Mouse (Mus musculus) lung, postnatal 0 days (tissue): ENCODE results near the gene Zfp786. TPM values are rescaled to one million over a fixed set of nuclear protein-coding genes. Genes with fewer than 3 reads are reported as not detected.

Experiments
- ATAC-seq: fragments of 200-750 bp; cut with Nextera tagmentation; 2 replicates; pipeline ENCODE4 v1.8.0; 2017; ENCODE audit warnings: moderate library complexity
- DNase-seq: peaks from one replicate; pipeline ENCODE4 v3.0.0-alpha.2; 2016; ENCODE audit warnings: low spot score
- H3K27ac ChIP-seq: fragments of 300-500 bp; sonication (generic); 2 replicates; pipeline ENCODE4 v1.5.1; 2014; ENCODE audit warnings: antibody characterized with exemption, mild to moderate bottlenecking, low read length, mixed read lengths
- H3K27me3 ChIP-seq: fragments of 300-500 bp; sonication (generic); replicated peaks from 2 replicates; pipeline ENCODE4 v1.6.1; 2014; ENCODE audit warnings: low read length, mixed read lengths; ENCODE audit not compliant: insufficient read depth
- H3K36me3 ChIP-seq: fragments of 300-500 bp; sonication (generic); 2 replicates; pipeline ENCODE4 v1.6.1; 2014; ENCODE audit warnings: low read length, mixed read lengths; ENCODE audit not compliant: insufficient read depth
- H3K4me1 ChIP-seq: fragments of 300-500 bp; sonication (generic); 2 replicates; pipeline ENCODE4 v1.6.1; 2014; ENCODE audit warnings: antibody characterized with exemption, low read depth, low read length, mixed read lengths; ENCODE audit not compliant: insufficient read depth
- H3K4me2 ChIP-seq: fragments of 300-500 bp; sonication (generic); replicated peaks from 2 replicates; pipeline ENCODE4 v1.6.1; 2014; ENCODE audit warnings: low read depth, mild to moderate bottlenecking, low read length, moderate library complexity, mixed read lengths
- H3K4me3 ChIP-seq: fragments of 300-500 bp; sonication (generic); 2 replicates; pipeline ENCODE4 v1.5.1; 2014; ENCODE audit warnings: low read depth, low read length
- H3K9ac ChIP-seq: fragments of 300-500 bp; sonication (generic); replicated peaks from 2 replicates; pipeline ENCODE4 v1.6.1; 2014; ENCODE audit warnings: low read depth, mild to moderate bottlenecking
- H3K9me3 ChIP-seq: fragments of 300-500 bp; sonication (generic); 2 replicates; pipeline ENCODE4 v1.6.1; 2016; ENCODE audit warnings: low read length, mixed read lengths
- CTCF ChIP-seq: IDR thresholded peaks from 2 replicates; pipeline ENCODE4 v1.5.1; 2016; ENCODE audit warnings: antibody characterized with exemption, mild to moderate bottlenecking
- EP300 ChIP-seq: IDR thresholded peaks from 2 replicates; pipeline ENCODE4 v1.6.1; 2016; ENCODE audit warnings: antibody characterized with exemption, mild to moderate bottlenecking, control low read depth
- WGBS: fragments of 180-500 bp; shearing (Covaris S2); extraction: QIAGEN DNeasy Blood & Tissue Kit; methylation state at CpG from one replicate; pipeline ENCODE4 v1.1.7; 2014; 5-methylcytosine and 5-hydroxymethylcytosine counted together
- polyA plus RNA-seq: library from polyadenylated mRNA; unstranded; fragments of >200 nt; fragmentation: Nextera tagmentation; extraction: Ambion mirVana; gene quantifications from 2 replicates; pipeline ENCODE4 v1.2.1, GENCODE M21; 2015

Zfp786 gene
- polyA plus RNA-seq, 1 experiment from 2014 or later: 0.98 TPM

DNA sequence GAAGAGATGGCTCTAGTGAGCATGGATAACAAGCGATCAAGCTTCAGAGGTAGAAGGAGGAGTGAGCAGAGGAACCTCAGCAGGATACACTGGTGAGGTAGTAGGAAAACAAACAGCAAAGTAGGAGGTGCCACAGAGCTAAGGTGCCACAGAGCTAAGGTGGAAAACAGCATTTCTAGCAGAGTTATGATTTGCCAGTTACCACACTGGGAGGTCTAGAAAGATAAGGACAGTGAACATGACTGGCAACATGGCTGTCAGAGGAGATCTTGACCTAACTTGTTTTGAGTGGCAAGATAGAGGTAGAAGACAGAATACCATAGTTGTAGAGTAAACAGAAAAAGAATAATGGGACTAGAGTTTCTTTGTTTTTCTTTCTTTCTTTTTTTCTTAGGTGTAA, 11.7 kb upstream of the Zfp786 start:
- Histone ChIP-seq H3K4me2 (no peak overlapping the region), H3K4me1 (no peaks in the 10 kb centered on the region; the same call in 1 of the 2 replicates), H3K27me3 (no peaks in the 10 kb centered on the region), H3K9me3 (no peaks in the 10 kb centered on the region), H3K27ac (no peak overlapping the region), H3K36me3 (no peaks in the 10 kb centered on the region), H3K9ac (no peak overlapping the region), H3K4me3 (no peak overlapping the region)
- DNase-seq (no peak), ATAC-seq (no peak)
- no peak for TF ChIP-seq EP300
- TF ChIP-seq CTCF: no peak
- 96% methylated on average over 1 of the region's 1 CpGs for WGBS

DNA sequence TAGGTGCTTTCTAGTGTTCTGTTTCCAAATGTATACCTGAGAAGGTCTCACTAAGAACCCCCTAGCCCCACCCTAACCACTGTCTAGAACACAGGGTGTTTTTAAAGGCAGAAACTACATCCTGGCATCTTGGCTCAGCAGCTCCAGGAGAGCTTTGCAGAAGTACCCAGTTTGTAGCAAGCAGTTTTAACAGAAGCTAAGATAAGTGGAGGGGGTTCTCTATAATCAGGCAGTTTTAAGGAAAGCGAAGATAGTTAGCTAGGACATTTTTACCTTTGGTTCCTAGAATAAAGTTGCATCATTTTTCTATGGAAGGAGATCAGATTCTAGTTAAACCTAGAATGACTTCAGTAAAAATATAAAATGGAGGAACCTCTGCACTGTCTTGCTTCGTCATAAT, 11.2 kb upstream of the Zfp786 start:
- H3K4me1 ChIP-seq: no peaks in the 10 kb centered on the region; the same call in 1 of the 2 replicates
- WGBS: 92% methylated on average over 2 of the region's 2 CpGs
- no peak for ATAC-seq
- no peak overlapping the region for H3K27ac ChIP-seq
- H3K4me2 ChIP-seq: no peak overlapping the region
- no peak overlapping the region for H3K4me3 ChIP-seq
- DNase-seq: no peak
- H3K36me3 ChIP-seq: no peaks in the 10 kb centered on the region
- no peaks in the 10 kb centered on the region for H3K9me3 ChIP-seq
- no peak for TF ChIP-seq CTCF
- TF ChIP-seq EP300: no peak
- no peak overlapping the region for H3K9ac ChIP-seq
- H3K27me3 ChIP-seq: no peaks in the 10 kb centered on the region

DNA sequence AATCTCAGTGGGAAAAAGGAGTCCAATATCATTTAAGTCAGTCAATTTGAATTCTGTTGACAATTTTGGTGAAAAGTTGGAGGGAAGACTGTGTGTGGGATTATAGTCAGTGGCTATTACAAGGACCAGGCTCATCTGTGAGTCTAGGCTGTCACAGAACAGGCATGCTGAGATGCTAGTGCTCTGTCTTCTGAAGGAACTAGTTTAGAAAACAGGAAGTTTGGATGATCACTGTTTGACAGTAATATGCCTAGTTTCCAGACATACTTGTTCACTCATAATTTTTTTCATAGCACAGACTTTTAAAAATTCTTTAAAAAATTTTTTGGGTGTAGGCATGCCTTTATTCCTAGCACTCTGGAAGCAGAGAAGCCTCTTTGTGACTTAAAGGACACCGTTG, 10.4 kb upstream of the Zfp786 start:
- no peaks in the 10 kb centered on the region for H3K36me3 ChIP-seq
- H3K9me3 ChIP-seq: no peaks in the 10 kb centered on the region
- ATAC-seq (no peak), DNase-seq (no peak)
- H3K4me2 ChIP-seq: no peak overlapping the region
- H3K4me1 ChIP-seq: no peaks in the 10 kb centered on the region; the same call in 1 of the 2 replicates
- H3K27ac ChIP-seq: no peak overlapping the region
- WGBS: 100% methylated on average over 1 of the region's 1 CpGs
- H3K4me3 ChIP-seq: no peak overlapping the region
- no peaks in the 10 kb centered on the region for H3K27me3 ChIP-seq
- H3K9ac ChIP-seq: no peak overlapping the region
- TF ChIP-seq CTCF: no peak
- no peak for TF ChIP-seq EP300

DNA sequence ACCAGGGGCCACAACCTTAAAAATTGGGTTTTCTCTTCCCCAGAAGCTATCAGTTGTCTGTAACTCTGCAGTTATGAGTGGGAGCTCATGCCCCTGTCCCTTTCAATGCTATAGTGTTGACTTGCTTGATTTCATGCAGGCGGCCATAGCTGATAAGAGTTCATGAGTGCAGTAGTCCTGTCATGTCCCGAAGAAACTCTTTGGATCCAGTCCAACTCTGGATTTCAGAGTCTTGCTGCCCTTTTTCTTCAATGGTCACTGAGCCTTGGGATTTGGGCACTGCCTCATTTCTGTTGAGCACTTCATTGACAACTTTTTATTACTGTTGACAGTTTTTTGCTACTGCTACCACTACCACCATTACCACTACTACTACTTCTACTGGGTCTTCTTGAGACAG, 7.0 kb upstream of the Zfp786 start:
- H3K9me3 ChIP-seq: no peaks in the 10 kb centered on the region
- no peak for TF ChIP-seq CTCF
- TF ChIP-seq EP300: no peak
- no peak overlapping the region for H3K9ac ChIP-seq
- no peak overlapping the region for H3K4me3 ChIP-seq
- no peaks in the 10 kb centered on the region; the same call in 1 of the 2 replicates for H3K4me1 ChIP-seq
- H3K27ac ChIP-seq: no peak overlapping the region
- 36% methylated on average over 2 of the region's 2 CpGs for WGBS
- H3K27me3 ChIP-seq: no peaks in the 10 kb centered on the region
- H3K4me2 ChIP-seq: no peak overlapping the region
- no peak for ATAC-seq
- no peak for DNase-seq
- no peaks in the 10 kb centered on the region for H3K36me3 ChIP-seq

DNA sequence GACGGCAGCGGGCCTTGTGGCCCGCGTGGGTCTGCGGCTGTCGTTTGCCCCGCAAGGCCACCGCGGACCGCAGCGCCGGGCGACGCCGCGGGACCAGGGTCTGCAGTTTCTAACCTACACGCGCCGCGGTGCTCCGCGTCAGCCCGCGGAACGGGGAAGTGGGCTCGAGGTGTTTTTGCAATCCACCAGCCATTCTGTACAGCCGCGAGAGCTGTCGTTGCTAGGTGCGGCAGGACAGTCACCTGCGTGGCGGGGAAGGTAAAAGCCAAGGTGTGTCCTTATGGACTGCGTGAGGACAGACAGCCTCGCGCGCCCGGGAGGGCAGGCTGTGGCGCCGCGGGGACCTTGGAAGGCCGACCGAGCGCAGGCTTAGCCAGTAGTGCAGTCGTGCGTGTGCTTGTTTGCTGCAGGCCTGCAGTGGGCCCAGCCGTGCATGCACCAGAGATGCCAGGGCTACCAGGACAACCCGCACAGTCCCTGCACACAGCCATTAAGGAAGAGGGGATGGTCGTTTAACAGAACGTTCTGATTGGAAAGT, 5.4 kb upstream of the Zfp786 start:
- H3K36me3 ChIP-seq: no peaks in the 10 kb centered on the region
- DNase-seq (peak; percentile 62), ATAC-seq (peak; percentile 49)
- under 1% methylated on average over 49 of the region's 49 CpGs for WGBS
- peak overlapping the region; percentile 96 for H3K27ac ChIP-seq
- no peak for TF ChIP-seq CTCF
- TF ChIP-seq EP300: no peak
- peak overlapping the region; percentile 94 for H3K4me3 ChIP-seq
- no peaks in the 10 kb centered on the region for H3K9me3 ChIP-seq
- peak overlapping the region; percentile 89 for H3K9ac ChIP-seq
- peak overlapping the region; percentile 62 for H3K4me2 ChIP-seq
- no peaks in the 10 kb centered on the region for H3K27me3 ChIP-seq
- H3K4me1 ChIP-seq: no peaks in the 10 kb centered on the region; the same call in 1 of the 2 replicates

DNA sequence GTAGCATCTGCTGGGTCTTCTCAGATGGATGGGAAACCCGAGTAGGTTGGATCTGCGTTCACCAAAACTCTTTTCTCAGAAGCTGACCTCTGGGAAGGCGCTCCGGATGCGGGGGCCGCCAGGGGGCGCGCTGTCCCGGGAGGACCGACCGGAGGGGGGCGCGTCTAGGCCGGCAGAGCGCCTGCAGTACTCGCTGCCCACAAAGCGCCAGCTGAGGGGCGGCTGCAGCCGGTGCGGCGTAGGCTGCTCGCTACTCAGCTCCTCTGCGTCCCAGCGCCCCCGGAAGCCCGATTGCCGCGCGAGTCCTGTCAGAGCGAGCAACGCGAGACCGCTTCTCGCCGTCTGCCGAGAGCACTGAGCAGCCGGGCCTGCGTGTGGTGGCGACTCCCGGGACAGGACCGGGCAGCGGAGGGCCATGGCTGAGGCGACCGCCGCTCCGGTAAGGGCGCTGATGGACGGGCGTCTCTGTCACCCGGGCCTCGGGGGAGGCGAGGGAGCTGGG, 4.9 kb upstream of the Zfp786 start, which contains the start of gene Zfp398:
Gene Zfp398, plus strand, starts transcription at position 180 of the 502 bp plus-strand sequence.
- Histone ChIP-seq H3K9ac (peak within 1 kb of the TSS; percentile 89), H3K4me3 (peak within 1 kb of the TSS; percentile 94), H3K4me1 (no peaks in the 10 kb centered on the region; the same call in 1 of the 2 replicates), H3K27me3 (no peaks in the 10 kb centered on the region), H3K27ac (peak within 1 kb of the TSS; percentile 96), H3K36me3 (no peaks in the 10 kb centered on the region), H3K9me3 (no peaks in the 10 kb centered on the region), H3K4me2 (peak within 1 kb of the TSS; percentile 62)
- peak; percentile 96 for ATAC-seq
- peak; percentile 97 for DNase-seq
- WGBS: under 1% methylated on average over 51 of the region's 52 CpGs
- TF ChIP-seq CTCF (peak; percentile 99), EP300 (no peak)
